Mouse (Mus musculus) ES-Bruce4 (cell line): ENCODE measurements around the gene Myo3b.

Source experiments
- CTCF ChIP-seq: IDR thresholded peaks from one replicate; pipeline ENCODE4 v1.8.1; 2011; ENCODE audit warnings: low read depth, low read length
- EP300 ChIP-seq: IDR thresholded peaks from 2 replicates; pipeline ENCODE4 v1.6.1; 2011; ENCODE audit warnings: low read depth, low read length; ENCODE audit not compliant: insufficient read depth

GRCm38 (mm10) chr2:70471861-70472620, 433.1 kb downstream of the Myo3b start:
- TF ChIP-seq EP300: no peak
- TF ChIP-seq CTCF: no peak
